Comparison of ENCODE assay signal across 25 mouse cellular contexts in the genomic region with DNA sequence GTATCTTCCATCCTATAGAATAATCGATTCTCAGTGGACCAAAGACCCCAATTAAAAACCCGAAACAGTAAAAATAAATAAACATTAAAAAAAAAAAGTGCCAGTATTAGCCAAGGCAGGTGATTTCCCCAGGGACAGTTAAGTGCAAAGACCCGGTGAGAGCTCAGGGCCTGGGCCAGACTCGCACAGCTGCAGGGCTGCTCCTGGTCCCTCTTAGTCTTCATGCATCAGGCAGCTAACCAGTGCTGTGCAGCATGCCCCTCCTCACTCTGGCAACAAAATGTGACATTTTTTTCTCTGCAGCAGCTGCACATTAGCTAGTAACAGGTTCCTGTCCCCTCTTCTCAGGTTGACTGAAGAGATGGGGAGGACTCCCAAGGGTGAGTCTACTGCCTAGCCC.
"Had no signal": no experiment of that assay in that cellular context is flagged by ENCODE, and none has a peak within 500 bp of the region (broad histone marks: within the 10 kb centered on the region; RNA-seq: fewer than 3 reads in every experiment).

No protein-coding gene starts in this region.

- H3K4me2 ChIP-seq: heart, embryonic 11.5 days; heart, embryonic 13.5 days; heart, embryonic 15.5 days; hindbrain, embryonic 13.5 days; hindbrain, embryonic 15.5 days; kidney, embryonic 15.5 days; limb, embryonic 13.5 days; limb, embryonic 15.5 days; liver, embryonic 12.5 days had no signal

- H3K4me3 ChIP-seq: heart, adult 2 months; heart, embryonic 13.5 days; heart, embryonic 15.5 days; hindbrain, embryonic 13.5 days; hindbrain, embryonic 15.5 days; kidney, embryonic 15.5 days; limb, embryonic 13.5 days; limb, embryonic 15.5 days; liver, embryonic 12.5 days had no signal

- H3K9ac ChIP-seq: heart, embryonic 13.5 days; heart, embryonic 15.5 days; hindbrain, embryonic 13.5 days; hindbrain, embryonic 15.5 days; kidney, embryonic 15.5 days; limb, embryonic 13.5 days; limb, embryonic 15.5 days; liver, embryonic 12.5 days had no signal

- DNase-seq: gastrocnemius, postnatal 14 days; gastrocnemius, postnatal 36 days; heart, adult 11 months; heart, adult 2 months; heart, postnatal 14 days; heart, postnatal 36 days; kidney, adult 11 months; kidney, adult 2 months; kidney, adult 9 months; kidney, postnatal 14 days; kidney, postnatal 36 days; layer of hippocampus, adult 9-11 months; layer of hippocampus, postnatal 36 days; left cerebral cortex, postnatal 4 days had no signal

- H3K4me1 ChIP-seq: heart, embryonic 13.5 days; heart, embryonic 15.5 days; hindbrain, embryonic 13.5 days; hindbrain, embryonic 15.5 days; kidney, embryonic 15.5 days; liver, embryonic 12.5 days had no signal

- H3K27me3 ChIP-seq: heart, embryonic 13.5 days; heart, embryonic 15.5 days; hindbrain, embryonic 13.5 days; hindbrain, embryonic 15.5 days; kidney, embryonic 15.5 days; limb, embryonic 13.5 days; limb, embryonic 15.5 days; liver, embryonic 12.5 days had no signal

- H3K36me3 ChIP-seq: heart, embryonic 15.5 days; hindbrain, embryonic 15.5 days; kidney, embryonic 15.5 days; limb, embryonic 15.5 days; liver, embryonic 12.5 days had no signal

- H3K27ac ChIP-seq: heart, adult 2 months; heart, embryonic 13.5 days; heart, embryonic 15.5 days; hindbrain, embryonic 13.5 days; hindbrain, embryonic 15.5 days; hindbrain, postnatal 0 days; kidney, embryonic 15.5 days; kidney, postnatal 0 days; limb, embryonic 13.5 days; limb, embryonic 15.5 days; liver, embryonic 12.5 days had no signal

- H3K9me3 ChIP-seq: hindbrain, embryonic 15.5 days; kidney, embryonic 15.5 days; limb, embryonic 15.5 days; liver, embryonic 12.5 days had no signal
